Mouse (Mus musculus) inflammation-experienced regulatory T-cells, adult 6 months (primary cell): Measurements from ENCODE around the gene Def6. TPM values are rescaled to one million over a fixed set of nuclear protein-coding genes. Genes with fewer than 3 reads are reported as not detected.

Source experiments
- ATAC-seq: one replicate; pipeline ENCODE4 v1.8.0; 2017
- polyA plus RNA-seq, 3 experiments: library from polyadenylated mRNA; unstranded; fragments of 100-300 nt; shearing (Covaris generic); gene quantifications; one replicate each; pipeline ENCODE4 v1.2.1; 2017

Gene Def6
- polyA plus RNA-seq, 3 experiments from 2014 or later = 29.7 to 51.9 (median 32.8) TPM

DNA sequence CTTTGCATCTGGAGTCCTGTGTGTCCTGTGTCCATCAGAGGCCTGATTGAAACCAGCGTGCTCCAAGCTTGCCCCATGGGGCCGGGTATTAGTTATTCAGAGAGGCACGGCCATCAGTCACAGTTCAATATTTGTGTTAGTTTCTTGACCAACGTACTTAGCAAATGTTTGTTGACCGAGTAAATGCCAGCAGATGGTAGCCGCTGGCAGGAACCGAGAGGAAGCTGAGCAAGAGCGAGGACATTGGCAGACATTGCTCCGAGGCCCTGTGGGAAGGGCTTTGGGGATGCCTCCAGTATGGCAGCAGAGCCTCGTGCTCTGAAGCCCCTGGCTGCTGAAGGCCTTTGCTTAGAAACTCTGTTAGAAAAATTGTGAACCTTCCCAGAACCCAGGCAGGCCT lies 70.1 kb downstream of the Def6 start:
- no peak for ATAC-seq

DNA sequence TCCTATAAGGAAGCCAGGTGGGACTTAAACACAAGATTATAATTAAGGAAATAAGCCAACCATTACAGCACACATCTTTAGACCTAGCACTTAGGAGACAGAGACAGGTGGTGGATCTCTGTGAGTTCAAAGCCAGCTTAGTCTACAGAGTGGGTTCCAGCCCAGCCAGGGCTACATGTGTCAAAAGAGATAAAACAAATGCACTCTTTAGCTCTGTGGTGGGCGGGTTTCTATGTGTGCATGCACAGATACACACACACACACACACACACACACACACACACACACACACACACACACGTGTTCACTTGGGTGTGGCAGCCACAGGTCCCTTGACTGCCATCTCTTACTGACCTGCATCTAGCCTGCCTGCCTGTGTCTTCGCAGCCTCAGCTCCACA lies 70.6 kb downstream of the Def6 start:
- no peak for ATAC-seq

Other genes starting within 250 kb of the Def6 start
- 1 to 10 TPM; 1.8 to 1.9 (median 1.8) TPM for gene Tcp11, start 127.1 kb upstream of the Def6 start, polyA plus RNA-seq
- not detected for gene Scube3, start 65.6 kb upstream of the Def6 start, polyA plus RNA-seq
- 1 to 10 TPM; 3.1 to 7.8 (median 6.2) TPM for gene Zfp523, start 30.6 kb upstream of the Def6 start, polyA plus RNA-seq
- 1 to 10 TPM; 2.5 to 3.8 (median 3.8) TPM for gene Ppard, start 24.9 kb downstream of the Def6 start, polyA plus RNA-seq
- 1 to 10 TPM; 3.2 to 8.3 (median 6.6) TPM for gene Fance, start 105.7 kb downstream of the Def6 start, polyA plus RNA-seq
- 100 to 1,000 TPM; 514 to 941 (median 691) TPM for gene Rpl10a, start 120.7 kb downstream of the Def6 start, polyA plus RNA-seq
- gene Tead3, start 143.0 kb downstream of the Def6 start, polyA plus RNA-seq = not detected
- under 1 TPM in 2 of 3 experiments, not detected in 1; 0.24 to 0.39 TPM for gene Tulp1, start 157.4 kb downstream of the Def6 start, polyA plus RNA-seq